Mouse (Mus musculus): ENCODE measurements around the gene Tnpo3. TPM values are rescaled to one million over a fixed set of nuclear protein-coding genes. Genes with fewer than 3 reads are reported as not detected.

Tnpo3 gene
- polyA plus RNA-seq, 1 experiment from 2014 or later: 83.4 TPM

GRCm38 (mm10) chr6:29557112-29557511 lies 52.6 kb downstream of the Tnpo3 start:
- 93% methylated on average over 2 of the region's 2 CpGs for WGBS
- no peak overlapping the region for H3K4me2 ChIP-seq (ENCODE audit: low read length)
- ATAC-seq: no peak
- H3K4me3 ChIP-seq (ENCODE audit: low read length): no peak overlapping the region
- no peaks in the 10 kb centered on the region for H3K4me1 ChIP-seq (ENCODE audit: control insufficient read depth, insufficient read depth, low read depth, low read length)
- H3K27me3 ChIP-seq (replicated peaks; ENCODE audit: control insufficient read depth, insufficient read depth, low read length): no peaks in the 10 kb centered on the region
- no peak overlapping the region for H3K27ac ChIP-seq (ENCODE audit: low read depth, low read length)
- H3K9ac ChIP-seq (ENCODE audit: low read depth, low read length): no peak overlapping the region
- H3K36me3 ChIP-seq (ENCODE audit: control insufficient read depth, insufficient read depth, low read length): peaks cover 32% of the 10 kb centered on the region
- H3K9me3 ChIP-seq (ENCODE audit: control insufficient read depth, low read length): no peaks in the 10 kb centered on the region

DNA sequence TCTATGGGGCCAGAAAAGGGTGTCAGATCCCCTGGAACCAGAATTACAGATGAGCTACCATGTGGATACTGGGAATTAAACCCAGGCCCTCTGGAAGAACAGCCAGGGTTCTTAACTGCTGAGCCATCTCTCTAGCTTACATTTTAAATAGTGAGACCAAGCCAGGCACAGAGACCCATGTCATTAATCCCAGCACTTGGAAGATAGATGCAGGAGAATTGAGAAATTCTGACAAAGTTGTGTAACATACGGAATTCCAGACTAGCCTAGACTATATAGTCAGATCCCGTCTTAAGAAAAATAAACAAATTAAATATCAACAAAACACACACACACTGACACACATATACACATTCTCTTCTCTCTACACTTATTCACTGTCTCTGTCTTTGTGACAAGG lies 57.2 kb downstream of the Tnpo3 start:
- Histone ChIP-seq H3K4me3 (ENCODE audit: low read length) (no peak overlapping the region), H3K4me2 (ENCODE audit: low read length) (no peak overlapping the region), H3K4me1 (ENCODE audit: control insufficient read depth, insufficient read depth, low read depth, low read length) (no peaks in the 10 kb centered on the region), H3K27ac (ENCODE audit: low read depth, low read length) (no peak overlapping the region), H3K9ac (ENCODE audit: low read depth, low read length) (no peak overlapping the region), H3K27me3 (replicated peaks; ENCODE audit: control insufficient read depth, insufficient read depth, low read length) (no peaks in the 10 kb centered on the region), H3K9me3 (ENCODE audit: control insufficient read depth, low read length) (no peaks in the 10 kb centered on the region), H3K36me3 (ENCODE audit: control insufficient read depth, insufficient read depth, low read length) (peaks cover 34% of the 10 kb centered on the region)
- 94% methylated on average over 2 of the region's 2 CpGs for WGBS
- no peak for ATAC-seq

DNA sequence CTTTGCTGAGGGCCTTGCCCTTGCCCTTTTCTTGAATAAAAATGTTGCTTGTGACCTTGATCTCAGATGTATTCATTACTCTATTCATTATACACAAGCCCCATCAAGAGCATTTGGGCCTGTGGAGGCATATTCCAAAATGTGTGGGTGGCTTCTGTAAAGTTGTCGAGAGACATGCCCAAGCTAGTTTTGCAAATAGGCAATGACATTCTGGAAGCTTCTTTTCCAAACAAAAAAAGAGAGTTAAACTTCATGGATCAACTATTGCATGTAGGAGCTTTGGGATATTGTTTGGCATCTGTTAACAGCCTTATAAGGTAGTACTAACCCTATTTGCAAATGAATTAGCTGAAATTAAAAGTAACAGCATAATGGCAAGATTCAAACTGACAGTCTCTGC lies 61.6 kb downstream of the Tnpo3 start:
- Histone ChIP-seq H3K27me3 (replicated peaks; ENCODE audit: control insufficient read depth, insufficient read depth, low read length) (no peaks in the 10 kb centered on the region), H3K4me1 (ENCODE audit: control insufficient read depth, insufficient read depth, low read depth, low read length) (no peaks in the 10 kb centered on the region), H3K4me3 (ENCODE audit: low read length) (no peak overlapping the region), H3K36me3 (ENCODE audit: control insufficient read depth, insufficient read depth, low read length) (peaks cover 43% of the 10 kb centered on the region), H3K9me3 (ENCODE audit: control insufficient read depth, low read length) (0 out of 2 replicates have a peak, but pooled peaks cover 2% of the 10 kb centered on the region), H3K4me2 (ENCODE audit: low read length) (no peak overlapping the region), H3K27ac (ENCODE audit: low read depth, low read length) (no peak overlapping the region), H3K9ac (ENCODE audit: low read depth, low read length) (no peak overlapping the region)
- WGBS: 92% methylated on average over 1 of the region's 1 CpGs
- no peak for ATAC-seq

DNA sequence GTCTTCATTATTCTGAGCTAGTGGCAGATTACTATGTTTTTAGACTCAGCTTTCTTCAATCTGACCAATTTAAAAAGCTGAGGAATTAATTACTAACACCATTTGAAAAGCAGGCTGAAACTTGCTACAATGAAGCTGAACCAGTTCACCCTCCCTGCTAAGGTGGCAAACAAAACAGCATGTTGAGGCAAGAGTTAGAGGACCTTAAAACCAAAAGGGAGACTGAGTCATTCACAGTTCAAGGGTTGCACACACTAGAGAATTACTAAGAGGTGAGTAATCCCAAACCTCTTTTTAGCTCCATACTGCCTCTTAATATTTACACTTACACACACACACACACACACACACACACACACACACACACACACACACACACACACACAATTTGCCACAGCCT lies 62.1 kb downstream of the Tnpo3 start:
- Histone ChIP-seq H3K4me2 (ENCODE audit: low read length) (no peak overlapping the region), H3K27me3 (replicated peaks; ENCODE audit: control insufficient read depth, insufficient read depth, low read length) (no peaks in the 10 kb centered on the region), H3K4me1 (ENCODE audit: control insufficient read depth, insufficient read depth, low read depth, low read length) (no peaks in the 10 kb centered on the region), H3K9ac (ENCODE audit: low read depth, low read length) (no peak overlapping the region), H3K27ac (ENCODE audit: low read depth, low read length) (no peak overlapping the region), H3K9me3 (ENCODE audit: control insufficient read depth, low read length) (0 out of 2 replicates have a peak, but pooled peaks cover 2% of the 10 kb centered on the region), H3K36me3 (ENCODE audit: control insufficient read depth, insufficient read depth, low read length) (peaks cover 48% of the 10 kb centered on the region), H3K4me3 (ENCODE audit: low read length) (no peak overlapping the region)
- ATAC-seq: no peak

GRCm38 (mm10) chr6:29545611-29546010 lies 64.1 kb downstream of the Tnpo3 start:
- H3K27me3 ChIP-seq (replicated peaks; ENCODE audit: control insufficient read depth, insufficient read depth, low read length): no peaks in the 10 kb centered on the region
- H3K36me3 ChIP-seq (ENCODE audit: control insufficient read depth, insufficient read depth, low read length): peaks cover 33% of the 10 kb centered on the region
- no peak overlapping the region for H3K9ac ChIP-seq (ENCODE audit: low read depth, low read length)
- H3K27ac ChIP-seq (ENCODE audit: low read depth, low read length): no peak overlapping the region
- H3K9me3 ChIP-seq (ENCODE audit: control insufficient read depth, low read length): 0 out of 2 replicates have a peak, but pooled peaks cover 2% of the 10 kb centered on the region
- no peaks in the 10 kb centered on the region for H3K4me1 ChIP-seq (ENCODE audit: control insufficient read depth, insufficient read depth, low read depth, low read length)
- 95% methylated on average over 2 of the region's 2 CpGs for WGBS
- no peak overlapping the region for H3K4me2 ChIP-seq (ENCODE audit: low read length)
- H3K4me3 ChIP-seq (ENCODE audit: low read length): no peak overlapping the region
- ATAC-seq: no peak

- H3K36me3 ChIP-seq (ENCODE audit: control insufficient read depth, insufficient read depth, low read length): peaks cover 26% of the 10 kb centered on the region
- ATAC-seq: no peak
- 90% methylated on average over 1 of the region's 1 CpGs for WGBS
These were observed 68.7 kb downstream of the Tnpo3 start for GRCm38 (mm10) chr6:29540956-29541355.

GRCm38 (mm10) chr6:29540223-29540622 lies 69.5 kb downstream of the Tnpo3 start:
- peaks cover 19% of the 10 kb centered on the region for H3K36me3 ChIP-seq (ENCODE audit: control insufficient read depth, insufficient read depth, low read length)
- WGBS: 79% methylated on average over 6 of the region's 6 CpGs

More at GRCm38 (mm10) chr6:29540956-29541355, 68.7 kb downstream of the Tnpo3 start:
- Histone ChIP-seq H3K9me3 (ENCODE audit: control insufficient read depth, low read length) (0 out of 2 replicates have a peak, but pooled peaks cover 2% of the 10 kb centered on the region), H3K27me3 (replicated peaks; ENCODE audit: control insufficient read depth, insufficient read depth, low read length) (no peaks in the 10 kb centered on the region), H3K4me3 (ENCODE audit: low read length) (no peak overlapping the region), H3K9ac (ENCODE audit: low read depth, low read length) (no peak overlapping the region), H3K27ac (ENCODE audit: low read depth, low read length) (no peak overlapping the region), H3K4me1 (ENCODE audit: control insufficient read depth, insufficient read depth, low read depth, low read length) (no peaks in the 10 kb centered on the region), H3K4me2 (ENCODE audit: low read length) (no peak overlapping the region)

DNA sequence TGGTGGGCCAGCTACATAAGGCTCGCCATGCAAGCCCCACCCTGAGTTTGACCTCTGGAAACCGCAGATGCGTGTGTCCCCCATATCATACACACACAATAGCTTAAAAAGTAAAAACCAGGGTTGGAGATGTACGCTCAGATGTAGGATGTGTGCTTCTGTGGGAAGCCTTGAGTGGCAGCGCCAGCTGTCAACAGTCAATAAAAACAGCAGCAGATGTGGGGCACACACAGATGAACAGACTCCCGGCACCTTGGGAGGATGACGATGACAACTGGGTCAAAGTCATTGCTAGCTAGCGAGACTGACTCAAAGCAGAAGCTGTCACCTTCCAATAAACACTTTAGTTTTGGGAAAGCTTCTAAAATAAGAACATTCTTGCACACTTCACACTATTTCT lies 70.2 kb downstream of the Tnpo3 start:
- Histone ChIP-seq H3K9ac (ENCODE audit: low read depth, low read length) (no peak overlapping the region), H3K4me3 (ENCODE audit: low read length) (no peak overlapping the region), H3K9me3 (ENCODE audit: control insufficient read depth, low read length) (no peaks in the 10 kb centered on the region), H3K4me2 (ENCODE audit: low read length) (no peak overlapping the region), H3K27ac (ENCODE audit: low read depth, low read length) (no peak overlapping the region), H3K27me3 (replicated peaks; ENCODE audit: control insufficient read depth, insufficient read depth, low read length) (no peaks in the 10 kb centered on the region), H3K4me1 (ENCODE audit: control insufficient read depth, insufficient read depth, low read depth, low read length) (no peaks in the 10 kb centered on the region), H3K36me3 (ENCODE audit: control insufficient read depth, insufficient read depth, low read length) (peaks cover 16% of the 10 kb centered on the region)
- ATAC-seq: no peak
- WGBS: 85% methylated on average over 8 of the region's 8 CpGs

More at GRCm38 (mm10) chr6:29540223-29540622, 69.5 kb downstream of the Tnpo3 start:
- no peak overlapping the region for H3K27ac ChIP-seq (ENCODE audit: low read depth, low read length)
- H3K4me3 ChIP-seq (ENCODE audit: low read length): no peak overlapping the region
- no peaks in the 10 kb centered on the region for H3K4me1 ChIP-seq (ENCODE audit: control insufficient read depth, insufficient read depth, low read depth, low read length)
- H3K27me3 ChIP-seq (replicated peaks; ENCODE audit: control insufficient read depth, insufficient read depth, low read length): no peaks in the 10 kb centered on the region
- H3K9me3 ChIP-seq (ENCODE audit: control insufficient read depth, low read length): 0 out of 2 replicates have a peak, but pooled peaks cover 1% of the 10 kb centered on the region
- no peak overlapping the region for H3K4me2 ChIP-seq (ENCODE audit: low read length)
- ATAC-seq: no peak
- no peak overlapping the region for H3K9ac ChIP-seq (ENCODE audit: low read depth, low read length)

GRCm38 (mm10) chr6:29537221-29537620 lies 72.5 kb downstream of the Tnpo3 start:
- Histone ChIP-seq H3K4me1 (ENCODE audit: control insufficient read depth, insufficient read depth, low read depth, low read length) (no peaks in the 10 kb centered on the region), H3K27ac (ENCODE audit: low read depth, low read length) (no peak overlapping the region), H3K4me2 (ENCODE audit: low read length) (no peak overlapping the region), H3K9me3 (ENCODE audit: control insufficient read depth, low read length) (no peaks in the 10 kb centered on the region), H3K9ac (ENCODE audit: low read depth, low read length) (no peak overlapping the region), H3K27me3 (replicated peaks; ENCODE audit: control insufficient read depth, insufficient read depth, low read length) (no peaks in the 10 kb centered on the region), H3K36me3 (ENCODE audit: control insufficient read depth, insufficient read depth, low read length) (no peaks in the 10 kb centered on the region), H3K4me3 (ENCODE audit: low read length) (no peak overlapping the region)
- no peak for ATAC-seq
- 92% methylated on average over 3 of the region's 3 CpGs for WGBS
